Comparison of ENCODE assay signal across 14 mouse cellular contexts in genomic region chr8:66457057-66457456, GRCm38 (mm10). TPM values are rescaled to one million over a fixed set of nuclear protein-coding genes. Genes with fewer than 3 reads are reported as not detected.
A peak's percentile ranks its signal among the peaks of the same experiment; 100 is the strongest.
DNase-seq lines count a peak whose midpoint lies in the region; ATAC-seq and TF ChIP-seq lines count a peak whose summit lies in the region.
"Had no signal": no experiment of that assay in that cellular context is flagged by ENCODE, and none has a peak within 500 bp of the region (broad histone marks: within the 10 kb centered on the region; RNA-seq: fewer than 3 reads in every experiment).

No protein-coding gene starts in this region.

- H3K27ac ChIP-seq in bone marrow macrophage, adult 2 months (ENCODE audit: insufficient read depth, low read depth, low read length), result no peak overlapping the region
- H3K27ac ChIP-seq: embryonic facial prominence, embryonic 13.5 days had no signal

- ATAC-seq in erythroblast, adult 5-6 weeks (replicated peaks; ENCODE audit: low FRiP score, poor library complexity, severe bottlenecking), result no peak
- ATAC-seq: midbrain, embryonic 16.5 days had no signal

- no peak for TF ChIP-seq POLR2A in bone marrow macrophage, adult 2 months (IDR thresholded peaks at IDR 0.05; ENCODE audit: borderline replicate concordance, low read depth, low read length)

- 0 out of 2 replicates have a peak, but pooled peaks have one; percentile 12 for TF ChIP-seq CTCF in bone marrow macrophage, adult 2 months (IDR thresholded peaks at IDR 0.05; ENCODE audit: low read depth, low read length)

- H3K4me1 ChIP-seq in bone marrow macrophage, adult 2 months (ENCODE audit: control insufficient read depth, insufficient read depth, low read length), result no peaks in the 10 kb centered on the region
- H3K4me1 ChIP-seq: embryonic facial prominence, embryonic 13.5 days had no signal

- peak; percentile 28 for DNase-seq in embryo, embryonic 10.5 days (ENCODE audit: low spot score)
- DNase-seq in embryo, embryonic 10 days (ENCODE audit: low spot score), result no peak
- peak; percentile 9 for DNase-seq in kidney, postnatal 10 days
- DNase-seq in kidney, postnatal 25 days, result no peak
- DNase-seq in 3T3-L1 (ENCODE audit: low read depth, low spot score), result peak; percentile 56
- no peak for DNase-seq in cerebellum, adult 18-20 months
- DNase-seq: lung, adult 18-20 months had no signal

- no peak overlapping the region for H3K4me3 ChIP-seq in bone marrow macrophage, adult 2 months (ENCODE audit: insufficient read depth, low read length)
- H3K4me3 ChIP-seq: embryonic facial prominence, embryonic 13.5 days had no signal

RNA-seq across cellular contexts. Expression of gene Tma16, which starts 29.3 kb away (rescaled TPM):
- 4.2 and 5.2 TPM in 2 replicates for polyA plus RNA-seq in bone marrow macrophage, adult 2 months (2012; ENCODE audit: insufficient read depth, insufficient read length, missing spikeins)
- total RNA-seq in erythroblast, adult 5-6 weeks (2015; ENCODE audit: low replicate concordance), result 4.6 and 8.6 TPM in 2 replicates
- 4.9 and 9.4 TPM in 2 replicates for total RNA-seq in erythroblast, adult 5-6 weeks (2017; ENCODE audit: low replicate concordance)

RNA-seq across cellular contexts. Expression of gene Tktl2, which starts 54.5 kb away (rescaled TPM):
- polyA plus RNA-seq in bone marrow macrophage, adult 2 months (2012; ENCODE audit: insufficient read depth, insufficient read length, missing spikeins), result not detected in 2 replicates
- total RNA-seq in erythroblast, adult 5-6 weeks (2015; ENCODE audit: low replicate concordance), result not detected in 2 replicates
- total RNA-seq in erythroblast, adult 5-6 weeks (2017; ENCODE audit: low replicate concordance), result 0.56 TPM in 1 of 2 replicates, not detected in the other
- polyA plus RNA-seq: embryonic facial prominence, embryonic 13.5 days; heart, embryonic 14.5 days; intestine, embryonic 14.5 days; thymus, postnatal 0 days had no signal

Comparison
In these comparisons a context has a peak if more than half of its experiments do, and no peak if none do; other contexts are left out.
1. DNase-seq: peak in embryo, embryonic 10.5 days (single experiment), kidney, postnatal 10 days (single experiment) and 3T3-L1 (single experiment); none in embryo, embryonic 10 days (single experiment), kidney, postnatal 25 days (0 of 2) and cerebellum, adult 18-20 months (0 of 2).